Mouse (Mus musculus): ENCODE data around the gene Rassf9. TPM values are rescaled to one million over a fixed set of nuclear protein-coding genes. Genes with fewer than 3 reads are reported as not detected.

Gene Rassf9
- polyA plus RNA-seq, 1 experiment from 2014 or later, result 7.2 TPM

DNA sequence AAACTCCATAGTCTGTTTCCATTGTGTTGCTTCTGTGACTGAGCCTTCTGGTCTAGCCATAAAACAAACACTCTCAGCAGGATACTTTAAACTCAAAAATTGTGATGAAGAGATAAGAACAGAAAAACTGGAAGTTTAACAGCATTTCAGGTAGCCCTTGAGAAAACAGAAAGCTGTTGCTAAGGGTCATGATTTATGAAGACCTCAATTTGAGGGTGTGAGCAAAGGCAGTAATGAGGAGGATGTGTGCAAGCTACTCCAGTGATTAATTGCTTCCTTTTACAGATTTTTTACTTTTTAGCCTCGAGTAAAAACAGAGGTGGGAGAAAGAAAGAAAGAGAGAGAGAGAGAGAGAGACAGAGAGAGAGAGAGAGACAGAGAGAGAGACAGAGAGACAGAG, 2.1 kb downstream of the Rassf9 start:
- no peak overlapping the region for H3K27ac ChIP-seq (ENCODE audit: low read depth)
- H3K4me2 ChIP-seq, result peak overlapping the region; percentile 47
- peak; percentile 20 for DNase-seq
- peak overlapping the region; percentile 3; the same call in 1 of the 2 replicates for H3K4me3 ChIP-seq (ENCODE audit: low read depth, low read length)
- H3K4me1 ChIP-seq (ENCODE audit: insufficient read depth), result no peaks in the 10 kb centered on the region
- no peaks in the 10 kb centered on the region for H3K36me3 ChIP-seq (ENCODE audit: insufficient read depth)
- no peak for TF ChIP-seq CTCF (IDR thresholded peaks at IDR 0.05; ENCODE audit: low read depth)
- no peak for ATAC-seq (ENCODE audit: insufficient read depth)
- WGBS, result 7% methylated on average over 1 of the region's 1 CpGs
- no peak overlapping the region for H3K9ac ChIP-seq
- H3K9me3 ChIP-seq (ENCODE audit: low read depth, low read length), result no peaks in the 10 kb centered on the region
- no peaks in the 10 kb centered on the region for H3K27me3 ChIP-seq (ENCODE audit: insufficient read depth, low read length)

DNA sequence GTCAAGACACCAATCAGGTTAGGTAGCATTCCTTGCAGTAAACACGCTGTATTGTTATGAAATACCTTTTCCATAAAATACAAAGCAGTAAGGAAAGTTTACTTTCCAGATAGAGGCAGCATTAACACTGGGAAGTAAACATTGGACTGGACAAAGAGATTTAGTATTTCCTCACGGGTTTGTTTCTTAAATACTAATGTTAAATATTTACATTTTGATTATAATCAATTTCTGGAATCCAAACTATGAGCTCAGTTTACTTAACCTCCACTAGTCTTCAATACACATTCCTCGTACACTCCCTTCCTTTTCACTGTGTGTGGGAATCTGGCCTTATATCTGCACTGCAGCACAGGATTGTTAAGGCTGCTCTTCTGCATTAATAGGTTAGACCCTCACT, 15.9 kb downstream of the Rassf9 start:
- TF ChIP-seq CTCF (IDR thresholded peaks at IDR 0.05; ENCODE audit: low read depth), result no peak
- Histone ChIP-seq H3K27ac (ENCODE audit: low read depth) (no peak overlapping the region), H3K27me3 (ENCODE audit: insufficient read depth, low read length) (no peaks in the 10 kb centered on the region), H3K4me2 (no peak overlapping the region), H3K4me1 (ENCODE audit: insufficient read depth) (no peaks in the 10 kb centered on the region), H3K4me3 (ENCODE audit: low read depth, low read length) (no peak overlapping the region), H3K36me3 (ENCODE audit: insufficient read depth) (no peaks in the 10 kb centered on the region), H3K9me3 (ENCODE audit: low read depth, low read length) (no peaks in the 10 kb centered on the region), H3K9ac (no peak overlapping the region)
- ATAC-seq (ENCODE audit: insufficient read depth) (peak; percentile 89), DNase-seq (peak; percentile 28)
- 23% methylated on average over 3 of the region's 3 CpGs for WGBS

DNA sequence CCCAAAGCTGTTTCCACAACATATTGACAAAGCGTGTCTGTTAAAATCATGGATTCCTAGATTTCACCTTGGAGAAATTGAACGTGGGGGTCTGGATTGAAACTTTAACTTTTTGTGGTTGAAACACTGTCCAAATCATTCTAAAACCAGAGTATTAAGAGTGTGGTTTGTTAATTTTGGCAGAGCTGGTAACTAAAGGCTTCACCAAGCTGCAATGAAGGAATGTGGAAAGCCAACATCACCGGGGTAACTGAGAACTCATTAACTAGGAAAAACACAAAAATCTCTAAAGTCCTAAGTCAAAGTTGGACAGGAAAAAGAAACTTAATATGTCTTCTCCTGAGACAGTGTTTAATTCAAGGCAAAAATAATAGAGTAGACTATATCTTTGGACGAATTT, 41.9 kb downstream of the Rassf9 start:
- 50% methylated on average over 4 of the region's 4 CpGs for WGBS
- H3K9me3 ChIP-seq (ENCODE audit: low read depth, low read length), result no peaks in the 10 kb centered on the region
- no peak overlapping the region for H3K4me2 ChIP-seq
- no peak overlapping the region for H3K4me3 ChIP-seq (ENCODE audit: low read depth, low read length)
- no peaks in the 10 kb centered on the region for H3K27me3 ChIP-seq (ENCODE audit: insufficient read depth, low read length)
- ATAC-seq (ENCODE audit: insufficient read depth) (no peak), DNase-seq (no peak)
- H3K36me3 ChIP-seq (ENCODE audit: insufficient read depth), result no peaks in the 10 kb centered on the region
- no peak overlapping the region for H3K9ac ChIP-seq
- no peak overlapping the region for H3K27ac ChIP-seq (ENCODE audit: low read depth)
- no peak for TF ChIP-seq CTCF (IDR thresholded peaks at IDR 0.05; ENCODE audit: low read depth)
- H3K4me1 ChIP-seq (ENCODE audit: insufficient read depth), result no peaks in the 10 kb centered on the region

DNA sequence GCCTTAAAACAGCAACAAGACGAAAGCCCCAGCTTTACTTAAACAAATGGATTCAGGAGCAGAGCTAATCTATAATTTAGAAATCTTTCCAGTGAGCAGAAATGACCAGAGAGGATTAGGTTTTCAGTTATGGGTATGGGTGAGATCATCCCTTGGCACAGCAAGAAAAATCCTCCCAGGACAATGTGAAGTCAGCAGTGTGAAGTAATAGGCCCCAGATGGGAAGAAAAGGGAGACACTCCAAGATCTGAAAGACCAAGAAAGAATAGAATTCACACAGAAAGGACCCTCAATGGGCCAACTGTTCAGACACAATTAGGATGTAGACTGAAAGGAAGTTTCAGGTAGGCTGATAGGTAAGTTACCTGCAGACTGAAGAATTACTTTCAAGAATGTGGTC, 50.5 kb downstream of the Rassf9 start:
- no peak overlapping the region for H3K4me2 ChIP-seq
- no peak for DNase-seq
- no peaks in the 10 kb centered on the region for H3K4me1 ChIP-seq (ENCODE audit: insufficient read depth)
- no peaks in the 10 kb centered on the region for H3K9me3 ChIP-seq (ENCODE audit: low read depth, low read length)
- no peak overlapping the region for H3K4me3 ChIP-seq (ENCODE audit: low read depth, low read length)
- WGBS, result 58% methylated on average over 1 of the region's 1 CpGs
- no peak for TF ChIP-seq CTCF (IDR thresholded peaks at IDR 0.05; ENCODE audit: low read depth)
- H3K27me3 ChIP-seq (ENCODE audit: insufficient read depth, low read length), result no peaks in the 10 kb centered on the region
- no peaks in the 10 kb centered on the region for H3K36me3 ChIP-seq (ENCODE audit: insufficient read depth)
- no peak overlapping the region for H3K27ac ChIP-seq (ENCODE audit: low read depth)
- H3K9ac ChIP-seq, result no peak overlapping the region
- ATAC-seq (ENCODE audit: insufficient read depth), result no peak

DNA sequence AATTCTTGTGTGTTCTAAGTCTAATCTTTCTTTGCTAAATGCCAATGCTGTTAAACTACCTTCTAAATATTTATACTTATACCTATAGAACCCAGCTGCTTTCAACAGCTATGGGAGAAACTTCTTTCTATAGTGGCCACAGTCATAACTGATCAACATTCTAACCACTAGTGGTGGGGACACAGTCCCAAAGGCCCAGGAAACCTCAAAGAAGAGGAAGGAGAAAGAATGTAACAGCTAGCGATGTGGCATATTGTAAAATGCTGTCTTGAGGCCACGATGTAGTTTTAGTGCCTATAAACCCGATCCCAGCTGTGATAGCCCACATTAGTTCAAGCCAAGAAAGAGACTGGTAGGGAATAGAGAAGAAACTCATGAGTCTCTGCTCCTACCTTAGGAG, 65.9 kb downstream of the Rassf9 start:
- 87% methylated on average over 3 of the region's 3 CpGs for WGBS
- TF ChIP-seq CTCF (IDR thresholded peaks at IDR 0.05; ENCODE audit: low read depth), result no peak
- H3K27ac ChIP-seq (ENCODE audit: low read depth), result no peak overlapping the region

DNA sequence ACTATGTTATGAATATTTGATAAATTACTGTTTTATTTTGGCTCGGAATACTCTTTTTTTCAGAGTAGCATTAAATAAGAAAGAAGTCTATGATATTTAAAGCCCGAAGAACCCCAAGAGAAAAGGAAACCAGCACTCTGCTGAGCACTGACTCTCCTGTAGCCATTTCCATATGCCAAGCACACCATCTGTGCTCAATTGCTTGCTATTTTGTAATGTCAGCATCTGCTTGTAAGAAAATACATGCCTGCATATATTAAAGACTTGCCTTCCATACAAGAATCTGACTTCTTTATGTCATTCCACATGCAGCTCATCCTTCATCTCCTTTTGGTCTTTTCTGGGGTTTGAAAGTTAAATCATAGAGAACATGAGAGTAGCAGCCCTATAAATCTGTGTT, 82.3 kb downstream of the Rassf9 start:
- H3K27ac ChIP-seq (ENCODE audit: low read depth), result no peak overlapping the region
- H3K4me2 ChIP-seq, result no peak overlapping the region
- 78% methylated on average over 2 of the region's 2 CpGs for WGBS
- H3K36me3 ChIP-seq (ENCODE audit: insufficient read depth), result no peaks in the 10 kb centered on the region
- H3K27me3 ChIP-seq (ENCODE audit: insufficient read depth, low read length), result no peaks in the 10 kb centered on the region
- DNase-seq (no peak), ATAC-seq (ENCODE audit: insufficient read depth) (no peak)
- no peaks in the 10 kb centered on the region for H3K9me3 ChIP-seq (ENCODE audit: low read depth, low read length)
- no peak overlapping the region for H3K9ac ChIP-seq
- H3K4me1 ChIP-seq (ENCODE audit: insufficient read depth), result no peaks in the 10 kb centered on the region
- no peak overlapping the region for H3K4me3 ChIP-seq (ENCODE audit: low read depth, low read length)
- TF ChIP-seq CTCF (IDR thresholded peaks at IDR 0.05; ENCODE audit: low read depth), result no peak

More for the DNA sequence above, 65.9 kb downstream of the Rassf9 start:
- H3K4me1 ChIP-seq (ENCODE audit: insufficient read depth), result no peaks in the 10 kb centered on the region
- H3K4me2 ChIP-seq, result no peak overlapping the region
- DNase-seq, result no peak
- no peak for ATAC-seq (ENCODE audit: insufficient read depth)
- no peak overlapping the region for H3K4me3 ChIP-seq (ENCODE audit: low read depth, low read length)
- H3K9ac ChIP-seq, result no peak overlapping the region
- no peaks in the 10 kb centered on the region for H3K27me3 ChIP-seq (ENCODE audit: insufficient read depth, low read length)
- no peaks in the 10 kb centered on the region for H3K9me3 ChIP-seq (ENCODE audit: low read depth, low read length)
- H3K36me3 ChIP-seq (ENCODE audit: insufficient read depth), result no peaks in the 10 kb centered on the region

Other genes starting within 250 kb of the Rassf9 start
- gene Nts, start 21.7 kb upstream of the Rassf9 start, polyA plus RNA-seq (2014; fragmentation: Nextera tagmentation; extraction: Ambion mirVana), result 0.20 and 0.43 TPM in 2 replicates

Measured in lung, embryonic 14.5 days (tissue).